Mouse (Mus musculus) brain, embryonic 18.5 days (tissue): ENCODE measurements at regions not wholly inside any gene's neighbourhood (a gene's known extent, or its start where the extent isn't known, plus 50 kb on each side); places are given as distances from the start of the nearest gene placed in this dataset.
"Not testable (repeated sequence)": the region's sequence is repeated elsewhere in the genome, so short reads cannot be mapped to it uniquely, and the experiment has no call there.

ENCODE experiments used
- DNase-seq: peaks from one replicate; pipeline ENCODE4 v3.0.0-alpha.2; 2012; ENCODE audit warnings: low read depth, low spot score

DNA sequence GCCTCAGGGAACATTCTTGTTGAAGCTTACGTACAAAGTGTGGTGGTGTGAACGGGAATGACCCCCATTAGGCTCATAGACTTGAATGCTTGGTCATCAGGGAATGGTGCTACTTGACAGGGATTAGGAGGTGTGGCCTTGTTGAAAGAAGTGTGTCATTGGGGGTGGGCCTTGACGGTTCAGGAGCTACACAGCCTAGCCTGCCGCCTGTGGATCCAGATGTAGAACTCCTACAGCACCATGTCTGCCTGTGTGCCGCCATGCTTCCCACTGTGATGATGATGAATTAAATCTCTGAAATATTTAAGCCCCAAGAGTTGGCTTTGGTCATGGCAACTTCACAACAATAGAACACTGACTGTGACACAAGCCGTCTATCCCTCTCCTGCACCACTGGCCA lies 163.6 kb downstream of the Ankrd50 start:
- no peak for DNase-seq

DNA sequence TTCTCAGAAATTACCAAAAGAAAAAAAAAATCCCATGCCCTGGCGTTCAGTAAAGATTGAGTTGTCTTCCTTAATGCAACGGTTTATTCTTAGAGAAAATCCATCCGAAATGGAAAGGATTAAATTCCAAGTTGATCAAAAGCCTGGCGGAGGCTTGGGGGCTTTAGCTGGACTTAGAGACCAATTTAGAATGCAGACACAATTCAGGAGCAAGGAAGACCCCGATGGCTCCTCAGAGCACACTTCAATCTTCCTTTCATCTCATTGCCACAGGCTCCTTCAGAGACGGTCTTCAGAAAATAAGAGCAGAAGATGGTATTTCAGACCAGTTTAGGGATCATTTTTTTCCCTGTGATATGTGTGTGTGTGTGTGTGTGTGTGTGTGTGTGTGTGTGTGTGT lies 171.8 kb downstream of the Ankrd50 start:
- no peak for DNase-seq

DNA sequence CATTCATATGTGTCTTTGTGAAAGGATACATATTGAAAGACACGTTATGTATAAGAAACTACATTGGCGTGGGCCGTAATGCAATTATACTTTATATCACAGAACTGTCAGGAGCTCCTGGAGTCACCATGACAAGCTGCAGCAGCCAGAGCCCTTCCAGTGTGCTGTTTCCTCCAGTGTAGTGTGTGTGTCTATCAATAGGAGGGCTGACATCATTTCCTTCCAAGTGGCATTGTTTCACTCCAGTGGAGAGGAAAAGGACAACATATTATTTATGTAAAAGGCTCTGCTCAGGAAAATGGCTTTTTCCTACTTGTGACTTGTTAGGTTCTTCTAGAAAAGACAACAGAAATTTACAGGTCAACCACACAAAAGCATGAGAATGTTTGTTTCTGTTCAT lies 172.5 kb downstream of the Ankrd50 start:
- no peak for DNase-seq

GRCm38 (mm10) chr3:38299898-38300751 lies 184.5 kb downstream of the Ankrd50 start:
- no peak for DNase-seq

GRCm38 (mm10) chr3:38299236-38299897 lies 185.3 kb downstream of the Ankrd50 start:
- peak; percentile 58 for DNase-seq

GRCm38 (mm10) chr3:38297499-38297898 lies 187.1 kb downstream of the Ankrd50 start:
- no peak for DNase-seq

- no peak for DNase-seq
These were observed 195.6 kb downstream of the Ankrd50 start for GRCm38 (mm10) chr3:38289062-38289461.

DNA sequence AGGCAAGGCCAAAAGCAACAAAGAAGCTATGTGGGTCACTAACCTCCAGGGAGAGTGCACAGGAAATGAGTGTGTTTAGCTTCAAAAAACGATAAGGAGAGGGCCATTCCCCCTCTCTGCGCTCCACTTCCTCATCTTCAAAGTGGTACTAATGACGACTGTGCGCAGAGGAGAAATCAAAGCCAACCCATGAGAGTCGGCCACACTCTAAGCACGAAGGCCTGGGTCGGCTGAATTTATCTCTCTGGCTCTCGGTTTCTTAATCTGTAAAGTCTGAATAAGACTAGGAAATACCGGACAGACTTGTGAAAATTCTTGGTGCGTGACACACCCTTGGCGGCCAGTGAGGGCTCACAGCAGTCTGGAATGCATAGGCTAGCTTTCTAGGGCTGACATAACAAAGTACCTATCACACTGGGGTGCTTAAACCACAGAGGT lies 200.9 kb downstream of the Ankrd50 start:
- DNase-seq, result no peak

DNA sequence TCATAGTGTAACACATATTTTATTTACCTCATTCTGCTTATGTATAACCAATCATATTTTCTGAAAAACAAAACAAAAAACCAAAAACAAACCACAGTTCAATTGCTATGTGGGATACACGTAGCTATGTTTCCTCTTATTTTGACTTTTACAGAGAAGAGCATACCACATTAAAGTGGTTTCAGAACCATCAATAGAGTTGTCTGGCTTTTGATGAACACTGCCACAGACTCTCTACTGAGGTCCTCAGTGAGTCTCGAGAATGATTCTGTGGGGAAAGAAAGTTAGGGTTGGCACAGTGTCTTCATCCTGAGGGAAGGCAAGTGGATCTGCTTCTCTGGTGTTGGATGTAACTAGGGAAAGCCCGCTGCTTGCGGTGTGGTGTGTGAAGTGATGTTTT lies 201.8 kb downstream of the Ankrd50 start:
- no peak for DNase-seq

DNA sequence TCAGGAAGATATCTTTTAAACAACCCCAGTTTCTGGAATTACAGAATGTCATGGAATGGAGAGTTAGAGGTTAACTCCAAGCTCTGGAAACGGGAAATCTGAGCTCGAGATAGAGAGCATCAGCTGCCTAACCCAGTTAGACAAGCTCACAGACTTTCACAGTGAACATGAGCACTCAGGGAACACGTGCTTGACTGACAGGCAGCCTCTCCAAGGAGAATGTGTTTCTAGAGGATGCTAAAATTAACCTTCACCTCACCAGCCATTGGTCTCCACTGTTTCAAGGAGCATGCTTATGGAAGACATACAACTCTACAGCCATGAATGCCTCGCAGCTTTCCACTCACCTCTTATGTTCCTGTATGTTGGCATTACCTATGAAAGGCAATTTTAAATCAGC lies 203.0 kb downstream of the Ankrd50 start:
- no peak for DNase-seq

GRCm38 (mm10) chr3:38280876-38281275 lies 203.8 kb downstream of the Ankrd50 start:
- no peak for DNase-seq

GRCm38 (mm10) chr3:38280105-38280504 lies 204.5 kb downstream of the Ankrd50 start:
- no peak for DNase-seq

- no peak for DNase-seq
These were observed 207.6 kb downstream of the Ankrd50 start for GRCm38 (mm10) chr3:38276948-38277504.

GRCm38 (mm10) chr3:38275321-38275720 lies 209.3 kb downstream of the Ankrd50 start:
- DNase-seq, result no peak

DNA sequence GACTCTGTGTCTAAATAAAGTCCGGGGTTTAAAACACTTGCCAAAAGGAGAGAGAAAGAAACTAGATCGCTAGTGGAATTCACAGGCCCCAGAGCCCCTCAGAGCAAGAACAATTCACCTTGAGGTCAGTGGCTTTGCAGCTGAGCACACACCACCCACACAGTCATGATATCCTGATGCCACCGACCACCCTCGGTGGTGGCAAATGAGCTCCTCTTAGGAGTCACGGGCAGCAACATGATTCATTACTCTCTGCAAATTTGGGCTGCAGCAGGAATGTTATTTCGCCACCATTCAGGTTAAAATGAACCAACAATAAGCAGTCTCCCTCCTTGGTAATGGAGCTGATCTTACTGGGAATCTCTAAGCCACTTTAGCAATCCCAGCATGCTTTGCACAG lies 213.9 kb downstream of the Ankrd50 start:
- no peak for DNase-seq

DNA sequence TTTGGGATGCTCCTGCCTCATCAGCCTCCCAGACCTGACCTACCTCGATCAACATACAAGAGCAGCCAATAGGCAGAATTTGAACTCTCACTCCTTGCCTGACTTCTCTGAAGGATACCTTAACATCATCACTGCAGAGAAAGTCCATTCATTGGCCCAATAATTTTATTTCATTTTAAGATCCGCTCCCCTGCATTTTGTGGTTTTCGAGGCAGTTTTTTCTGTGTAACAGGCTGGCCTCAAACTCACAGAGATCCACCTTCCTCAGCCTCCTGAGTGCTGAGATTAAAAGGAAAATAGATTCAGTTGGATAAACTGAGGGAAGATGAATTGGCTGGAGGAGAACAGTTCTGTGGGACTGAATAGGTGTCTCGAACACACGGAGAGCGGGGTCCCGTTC lies 216.4 kb downstream of the Ankrd50 start:
- no peak for DNase-seq

GRCm38 (mm10) chr3:38263261-38264141 lies 221.1 kb downstream of the Ankrd50 start:
- DNase-seq, result no peak

DNA sequence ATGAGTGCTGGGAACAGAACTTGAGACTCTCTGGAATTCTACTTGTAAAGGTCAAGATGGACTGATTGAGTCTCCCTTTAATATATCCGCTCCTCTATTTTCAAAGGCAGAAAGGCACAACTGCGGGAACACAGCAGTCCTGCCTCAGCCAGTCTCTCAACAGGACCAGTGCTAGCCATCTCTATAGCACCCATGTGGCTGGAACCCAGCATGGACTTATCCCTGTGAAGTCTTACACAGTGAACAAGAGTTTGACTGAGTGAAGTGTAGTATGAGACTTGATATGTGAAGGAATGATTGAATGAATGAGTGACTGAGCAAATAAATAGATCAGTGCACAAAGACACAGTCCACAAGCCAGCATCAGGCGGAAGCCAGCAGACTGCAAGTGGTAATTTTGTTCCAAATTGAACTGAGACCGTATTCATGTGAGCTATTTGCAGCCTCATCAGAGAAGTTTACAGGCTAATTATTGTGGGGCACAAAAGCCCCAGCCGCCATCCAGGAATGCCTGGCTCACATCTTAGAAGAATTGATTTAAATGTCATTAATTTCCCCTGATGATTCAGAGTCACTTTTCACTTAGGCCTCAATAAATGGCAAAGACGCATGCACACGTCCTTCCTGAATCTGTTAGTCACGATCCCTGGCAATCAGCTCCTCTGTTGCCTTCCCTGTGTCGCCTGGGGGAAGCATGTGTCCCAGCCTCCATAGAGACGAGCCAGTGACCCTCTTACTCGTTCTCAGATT lies 223.1 kb downstream of the Ankrd50 start:
- peak; percentile 30 for DNase-seq

- not testable (repeated sequence) for DNase-seq
These were observed 225.4 kb downstream of the Ankrd50 start for GRCm38 (mm10) chr3:38259223-38259622.

GRCm38 (mm10) chr3:38257843-38258290 lies 226.8 kb downstream of the Ankrd50 start:
- DNase-seq, result no peak
